ENCODE assay signal across 8 mouse cellular contexts in genomic region chr19:48203928-48204470, GRCm38 (mm10). TPM values are rescaled to one million over a fixed set of nuclear protein-coding genes. Genes with fewer than 3 reads are reported as not detected.
A peak's percentile ranks its signal among the peaks of the same experiment; 100 is the strongest.
DNase-seq lines count a peak whose midpoint lies in the region; ATAC-seq and TF ChIP-seq lines count a peak whose summit lies in the region.

No protein-coding gene starts in this region.

- 0 out of 2 replicates have a peak overlapping the region, but pooled peaks have one; percentile 46 for H3K4me3 ChIP-seq in lung, embryonic 14.5 days (ENCODE audit: low read depth, low read length)
- H3K4me3 ChIP-seq in forebrain, embryonic 10.5 days, result peak overlapping the region; percentile 73
- H3K4me3 ChIP-seq in hindbrain, embryonic 10.5 days, result peak overlapping the region; percentile 78

- 3% methylated on average over 22 of the region's 22 CpGs for WGBS in lung, embryonic 14.5 days
- 1% methylated on average over 22 of the region's 22 CpGs for WGBS in forebrain, embryonic 10.5 days
- WGBS in hindbrain, embryonic 10.5 days, result 2% methylated on average over 22 of the region's 22 CpGs

- peak; percentile 81 for TF ChIP-seq CTCF in lung, embryonic 14.5 days (IDR thresholded peaks at IDR 0.05; ENCODE audit: low read depth)

- H3K9ac ChIP-seq in lung, embryonic 14.5 days, result no peak overlapping the region

- H3K4me2 ChIP-seq in lung, embryonic 14.5 days, result peak overlapping the region; percentile 94

- peaks cover 54% of the 10 kb centered on the region for H3K27me3 ChIP-seq in lung, embryonic 14.5 days (ENCODE audit: insufficient read depth, low read length)
- peaks cover 62% of the 10 kb centered on the region for H3K27me3 ChIP-seq in forebrain, embryonic 10.5 days (ENCODE audit: poor library complexity, severe bottlenecking)
- H3K27me3 ChIP-seq in hindbrain, embryonic 10.5 days (ENCODE audit: insufficient read depth, poor library complexity, severe bottlenecking), result peaks cover 50% of the 10 kb centered on the region

- no peak overlapping the region for H3K27ac ChIP-seq in lung, embryonic 14.5 days (ENCODE audit: low read depth)
- H3K27ac ChIP-seq in forebrain, embryonic 10.5 days, result no peak overlapping the region
- H3K27ac ChIP-seq in hindbrain, embryonic 10.5 days, result no peak overlapping the region

- no peak for ATAC-seq in lung, embryonic 14.5 days (ENCODE audit: insufficient read depth)

- no peaks in the 10 kb centered on the region for H3K36me3 ChIP-seq in lung, embryonic 14.5 days (ENCODE audit: insufficient read depth)
- no peaks in the 10 kb centered on the region for H3K36me3 ChIP-seq in forebrain, embryonic 10.5 days (replicated peaks)
- no peaks in the 10 kb centered on the region for H3K36me3 ChIP-seq in hindbrain, embryonic 10.5 days

- DNase-seq in lung, embryonic 14.5 days, result peak; percentile 79
- no peak for DNase-seq in lung, adult 18-20 months
- DNase-seq in forebrain, embryonic 10.5 days (ENCODE audit: extremely low spot score, low spot score), result peak; percentile 69
- DNase-seq in hindbrain, embryonic 10.5 days (ENCODE audit: low spot score), result peak; percentile 74
- peak; percentile 61 for DNase-seq in layer of hippocampus, adult 9-11 months
- peak; percentile 10 for DNase-seq in lung, postnatal 36 days
- peak; percentile 82 for DNase-seq in right cerebral cortex, postnatal 25 days
- DNase-seq in adipocyte (ENCODE audit: low spot score), result no peak

- no peaks in the 10 kb centered on the region for H3K4me1 ChIP-seq in lung, embryonic 14.5 days (ENCODE audit: insufficient read depth)
- peaks cover 52% of the 10 kb centered on the region for H3K4me1 ChIP-seq in forebrain, embryonic 10.5 days
- peaks cover 50% of the 10 kb centered on the region for H3K4me1 ChIP-seq in hindbrain, embryonic 10.5 days (replicated peaks)

- H3K9me3 ChIP-seq in lung, embryonic 14.5 days (ENCODE audit: low read depth, low read length), result no peaks in the 10 kb centered on the region
- H3K9me3 ChIP-seq in forebrain, embryonic 10.5 days, result peaks cover 7% of the 10 kb centered on the region; the same call in 1 of the 2 replicates
- H3K9me3 ChIP-seq in hindbrain, embryonic 10.5 days, result no peaks in the 10 kb centered on the region

RNA-seq across cellular contexts. Expression of gene Sorcs3, which starts 1.8 kb away (rescaled TPM):
- 0.08 TPM in 2 replicates for polyA plus RNA-seq in lung, embryonic 14.5 days (2014; fragmentation: Nextera tagmentation; extraction: Ambion mirVana)
- polyA plus RNA-seq in forebrain, embryonic 10.5 days (2016; fragmentation: Nextera tagmentation; extraction: Ambion mirVana), result 0.32 and 0.71 TPM in 2 replicates
- 1.2 and 3.1 TPM in 2 replicates for polyA plus RNA-seq in hindbrain, embryonic 10.5 days (2016; fragmentation: Nextera tagmentation; extraction: Ambion mirVana)

Comparison
In these comparisons a context has a peak if more than half of its experiments do, and no peak if none do; other contexts are left out.
1. DNase-seq: peak in lung, embryonic 14.5 days (single experiment), forebrain, embryonic 10.5 days (single experiment), hindbrain, embryonic 10.5 days (single experiment), layer of hippocampus, adult 9-11 months (single experiment), lung, postnatal 36 days (single experiment) and right cerebral cortex, postnatal 25 days (single experiment); none in lung, adult 18-20 months (0 of 2) and adipocyte (single experiment).
2. Peak in every context shown above with its lines, with median percentiles within 50 percentile points of each other: H3K4me3 ChIP-seq.